Mouse (Mus musculus) testis, adult 2 months (tissue): ENCODE data around the gene Dot1l.

Experiments
- CTCF ChIP-seq: fragments of 200-500 bp; IDR thresholded peaks from 2 replicates; pipeline ENCODE4 v1.5.1; 2012; ENCODE audit warnings: low read depth, mild to moderate bottlenecking, inconsistent platforms, low read length, moderate library complexity; ENCODE audit not compliant: control insufficient read depth, insufficient read depth, insufficient replicate concordance
- POLR2A ChIP-seq: fragments of 200-500 bp; IDR thresholded peaks from 2 replicates; pipeline ENCODE4 v1.6.1; 2012; ENCODE audit warnings: low read depth, mild to moderate bottlenecking, inconsistent platforms, low read length, moderate library complexity; ENCODE audit not compliant: control insufficient read depth

DNA sequence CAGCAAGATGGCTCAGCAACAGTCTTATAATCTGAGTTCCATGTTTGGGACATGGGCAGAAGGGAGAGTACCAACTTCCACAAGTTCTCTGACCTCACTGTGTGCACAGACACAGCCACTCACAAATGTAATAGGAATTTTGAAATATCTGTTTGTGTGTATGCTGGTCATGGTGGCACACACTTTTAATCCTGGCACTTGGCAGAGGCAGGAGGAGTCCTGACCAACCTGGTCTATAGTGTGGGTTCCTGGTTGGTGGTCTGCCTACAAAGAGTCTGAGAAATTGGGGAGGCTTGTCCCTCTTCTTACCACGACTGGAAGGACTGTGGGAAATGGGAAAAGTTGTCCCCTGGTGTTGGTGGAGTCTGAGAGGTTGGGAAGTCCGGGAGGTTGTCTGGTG, 1.5 kb downstream of the Dot1l start:
- no peak for TF ChIP-seq CTCF
- no peak for TF ChIP-seq POLR2A
